Mouse (Mus musculus) bone marrow, adult 2 months (tissue): ENCODE results near the gene Plcb1.

ENCODE experiments used
- CTCF ChIP-seq: fragments of 200-500 bp; IDR thresholded peaks from 2 replicates; pipeline ENCODE4 v1.5.1; 2011; ENCODE audit warnings: low read length, control low read depth; ENCODE audit not compliant: control insufficient read depth, insufficient read depth
- POLR2A ChIP-seq: fragments of 200-500 bp; IDR thresholded peaks from 2 replicates; pipeline ENCODE4 v1.6.1; 2011; ENCODE audit warnings: low read depth, mild to moderate bottlenecking, control low read depth, low read length, borderline replicate concordance; ENCODE audit not compliant: control insufficient read depth

DNA sequence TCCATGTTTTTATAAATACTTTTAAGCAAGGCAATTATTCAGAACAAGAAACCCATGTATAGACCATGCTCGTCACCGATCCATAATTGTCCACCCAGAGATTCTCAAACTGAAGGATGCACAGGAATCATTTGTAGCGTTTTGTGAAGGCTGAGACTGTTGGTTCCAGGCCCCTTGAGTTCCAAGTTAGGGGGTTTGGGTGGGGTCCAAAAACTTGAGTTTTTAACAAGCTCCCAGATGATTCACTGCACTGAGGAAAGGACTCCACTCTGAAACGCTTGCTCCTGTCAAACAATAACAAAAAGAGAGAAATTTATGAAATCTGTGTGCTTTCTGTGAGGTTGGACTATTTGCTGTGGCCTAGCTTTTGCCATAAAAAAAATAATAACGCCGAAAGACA, 186.5 kb downstream of the Plcb1 start:
- TF ChIP-seq CTCF (no peak), POLR2A (no peak)
